Mouse (Mus musculus) brown adipose tissue, adult 24 weeks (tissue): ENCODE results near the gene Taf3. TPM values are rescaled to one million over a fixed set of nuclear protein-coding genes. Genes with fewer than 3 reads are reported as not detected.

Experiments used
- H3K27ac ChIP-seq: fragments of 200-500 bp; replicated peaks from 2 replicates; pipeline ENCODE4 v1.5.1; 2012; ENCODE audit warnings: low read depth, mild to moderate bottlenecking, low read length
- H3K4me1 ChIP-seq: fragments of 200-500 bp; 2 replicates; pipeline ENCODE4 v1.6.1; 2012; ENCODE audit warnings: low read length, mixed read lengths; ENCODE audit not compliant: control insufficient read depth, insufficient read depth, insufficient read length
- H3K4me3 ChIP-seq: fragments of 200-500 bp; 2 replicates; pipeline ENCODE4 v1.5.1; 2012; ENCODE audit warnings: low read depth, mild to moderate bottlenecking, low read length, moderate library complexity; ENCODE audit not compliant: insufficient read depth
- polyA plus RNA-seq: library from polyadenylated mRNA; stranded (reverse); fragments of >200 nt; gene quantifications from 2 replicates; pipeline ENCODE4 v1.2.4, GENCODE M21; 2012; ENCODE audit not compliant: missing spikeins, insufficient read depth, insufficient read length

Gene Taf3
- polyA plus RNA-seq, 1 experiment, result 6.9 TPM

DNA sequence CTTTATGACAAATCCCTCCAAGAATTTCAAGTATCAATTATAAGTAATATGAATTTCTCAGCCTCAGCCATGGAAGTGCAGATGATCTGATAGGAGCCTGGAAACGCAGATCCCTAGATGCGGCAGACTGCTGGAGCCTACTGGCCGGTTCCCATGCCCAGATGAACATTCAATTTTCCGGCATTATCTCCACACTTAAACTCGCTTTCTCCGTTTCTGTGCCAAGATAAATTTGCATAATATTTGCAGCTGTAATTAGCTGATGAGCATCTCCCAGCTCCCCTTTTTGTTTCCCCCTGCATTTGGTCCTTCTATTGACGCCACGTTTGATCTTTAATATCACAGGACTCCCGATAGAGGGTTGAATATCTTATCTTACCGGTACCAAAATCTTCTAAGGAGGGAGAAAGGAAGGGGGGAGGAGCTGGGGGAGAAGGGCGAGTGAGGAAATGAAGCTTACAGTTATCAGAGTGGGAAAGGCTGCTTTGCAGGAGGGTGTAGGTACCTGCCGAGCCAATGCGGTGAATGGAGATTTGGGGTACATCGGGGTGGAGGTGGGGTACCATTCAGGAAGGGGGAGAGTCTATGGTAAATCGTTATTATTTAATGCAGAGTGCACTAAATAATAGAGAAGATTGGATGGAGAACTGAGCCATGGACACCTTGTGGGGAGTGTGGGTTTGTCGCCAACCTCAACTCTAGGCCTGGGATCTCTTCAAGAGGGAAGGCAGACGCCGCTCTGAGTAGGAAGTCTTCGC lies 153.4 kb downstream of the Taf3 start:
- no peaks in the 10 kb centered on the region for H3K4me1 ChIP-seq
- H3K4me3 ChIP-seq, result no peak overlapping the region
- H3K27ac ChIP-seq, result no peak overlapping the region

GRCm38 (mm10) chr2:9893272-9893953 lies 155.0 kb downstream of the Taf3 start:
- no peaks in the 10 kb centered on the region for H3K4me1 ChIP-seq
- H3K4me3 ChIP-seq, result no peak overlapping the region
- H3K27ac ChIP-seq, result no peak overlapping the region

GRCm38 (mm10) chr2:9892541-9892940 lies 155.9 kb downstream of the Taf3 start:
- Histone ChIP-seq H3K4me1 (no peaks in the 10 kb centered on the region), H3K27ac (no peak overlapping the region), H3K4me3 (no peak overlapping the region)

GRCm38 (mm10) chr2:9890906-9891305 lies 157.5 kb downstream of the Taf3 start:
- H3K4me1 ChIP-seq, result no peaks in the 10 kb centered on the region
- H3K27ac ChIP-seq, result no peak overlapping the region

DNA sequence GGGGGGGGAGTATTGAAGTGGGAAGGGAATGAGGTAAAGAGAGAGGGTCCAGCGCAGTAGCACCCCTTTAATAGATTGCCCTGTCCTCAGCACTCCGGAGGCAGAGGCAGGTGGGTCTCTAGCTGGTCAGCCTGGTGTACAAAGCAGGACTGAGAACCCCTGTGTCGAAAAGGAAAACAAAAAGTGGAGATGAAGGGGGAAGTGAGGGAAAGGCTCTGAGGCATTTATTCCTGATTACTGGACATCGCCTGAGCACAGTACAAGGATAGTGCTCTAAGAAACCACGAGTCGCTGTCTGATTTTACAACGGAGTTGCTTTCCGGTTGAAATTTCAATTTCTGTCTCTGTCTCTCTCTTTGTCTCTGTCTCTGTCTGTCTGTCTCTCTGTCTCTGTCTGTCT lies 158.1 kb downstream of the Taf3 start:
- H3K4me3 ChIP-seq, result no peak overlapping the region
- no peak overlapping the region for H3K27ac ChIP-seq

More at GRCm38 (mm10) chr2:9890906-9891305, 157.5 kb downstream of the Taf3 start:
- H3K4me3 ChIP-seq, result no peak overlapping the region

DNA sequence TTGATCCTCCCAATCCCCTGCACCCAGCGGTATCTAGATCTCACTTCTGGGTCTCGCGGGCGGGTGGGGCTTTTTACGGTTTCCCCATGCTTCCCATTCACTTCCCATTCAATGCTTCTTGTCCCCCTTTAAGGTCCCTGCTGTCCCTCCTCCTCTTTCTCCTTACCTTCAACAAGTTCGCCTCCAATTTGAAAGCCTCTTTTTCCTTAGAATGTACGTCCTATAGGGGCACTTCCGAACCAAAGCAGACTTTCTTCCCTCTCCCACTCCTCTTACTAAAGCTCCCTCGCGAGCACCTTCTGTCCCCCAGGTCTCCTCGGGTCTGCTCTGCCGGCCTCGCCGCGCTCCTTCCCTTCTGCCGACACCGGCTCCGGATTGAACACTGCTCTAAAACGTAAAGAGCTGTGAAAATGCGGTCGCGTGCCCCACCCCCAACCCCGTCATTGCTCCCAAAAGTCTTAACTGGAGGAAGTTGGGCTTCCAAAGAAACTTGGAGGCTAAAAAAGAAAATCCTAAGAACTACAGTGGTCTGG lies 158.7 kb downstream of the Taf3 start, which contains the start of gene Gata3:
Gene Gata3 (minus strand): TSS at position 384 of the 533 bp plus-strand sequence.
- no peaks in the 10 kb centered on the region for H3K4me1 ChIP-seq
- no peak within 1 kb of the TSS for H3K27ac ChIP-seq
- H3K4me3 ChIP-seq, result no peak within 1 kb of the TSS

More for the DNA sequence above, 158.1 kb downstream of the Taf3 start:
- H3K4me1 ChIP-seq, result no peaks in the 10 kb centered on the region

GRCm38 (mm10) chr2:9888913-9889650 lies 159.3 kb downstream of the Taf3 start, which contains the start of gene 9230102O04Rik:
Gene 9230102O04Rik (minus strand): TSS chr2:9889540.
- no peak within 1 kb of the TSS for H3K4me3 ChIP-seq
- H3K27ac ChIP-seq, result no peak within 1 kb of the TSS
- H3K4me1 ChIP-seq, result no peaks in the 10 kb centered on the region

DNA sequence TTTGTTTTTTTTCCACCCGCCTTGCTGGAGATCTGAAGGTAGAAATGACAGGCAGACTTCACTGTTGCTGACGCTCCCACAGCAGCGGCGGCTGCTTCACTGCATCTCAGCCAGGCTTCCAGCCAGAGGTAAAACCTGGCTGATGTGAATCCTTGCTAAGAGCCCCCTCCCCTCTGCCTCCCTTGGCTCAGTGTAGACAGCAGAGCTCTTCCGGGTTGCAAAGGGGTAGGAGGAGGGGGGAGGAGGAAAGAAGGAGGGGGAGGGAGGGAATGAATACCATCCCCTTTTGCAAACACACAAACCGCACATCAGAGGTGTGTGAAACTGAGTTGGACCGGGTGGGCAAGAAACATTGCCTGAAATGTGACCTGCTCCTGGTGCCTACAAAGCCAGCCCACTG lies 160.8 kb downstream of the Taf3 start:
- Histone ChIP-seq H3K27ac (no peak overlapping the region), H3K4me1 (no peaks in the 10 kb centered on the region), H3K4me3 (no peak overlapping the region)

DNA sequence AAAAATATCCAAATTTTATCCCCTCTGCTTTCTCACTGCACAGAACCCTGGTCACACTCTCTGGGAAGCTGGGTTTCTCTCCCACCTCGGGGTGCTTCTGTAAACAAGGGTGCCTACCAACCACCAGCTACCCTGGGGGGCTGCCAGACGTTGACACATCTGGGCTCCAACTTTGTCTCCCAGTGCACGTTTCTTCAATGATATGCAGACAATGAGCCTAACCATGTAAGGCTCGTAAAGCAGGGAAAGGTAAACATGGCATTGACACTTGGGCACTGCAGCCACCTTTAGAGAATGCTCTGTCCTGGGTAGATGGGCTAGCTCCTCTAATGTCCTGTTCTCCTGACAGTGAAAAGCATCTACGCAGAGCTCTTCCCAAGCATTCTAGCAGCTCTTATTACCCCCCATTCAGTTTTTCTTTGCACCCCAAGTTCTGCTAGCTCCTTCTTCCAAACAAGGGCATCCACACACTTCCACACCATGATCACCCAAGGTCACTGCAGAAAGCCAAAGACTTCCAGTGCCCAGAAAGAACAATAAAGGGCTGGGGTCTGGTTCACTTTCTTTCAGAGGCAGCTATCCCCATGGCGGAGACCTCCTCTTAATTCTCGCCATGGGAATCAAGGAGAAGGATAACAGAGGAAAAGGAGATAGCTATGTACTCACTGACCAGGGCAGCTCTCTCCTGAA lies 161.3 kb downstream of the Taf3 start:
- no peak overlapping the region for H3K27ac ChIP-seq
- no peak overlapping the region for H3K4me3 ChIP-seq
- H3K4me1 ChIP-seq, result no peaks in the 10 kb centered on the region

GRCm38 (mm10) chr2:9886031-9886430 lies 162.4 kb downstream of the Taf3 start:
- H3K4me3 ChIP-seq, result no peak overlapping the region
- no peak overlapping the region for H3K27ac ChIP-seq
- H3K4me1 ChIP-seq, result no peaks in the 10 kb centered on the region

GRCm38 (mm10) chr2:9885217-9885770 lies 163.1 kb downstream of the Taf3 start:
- H3K27ac ChIP-seq, result no peak overlapping the region
- H3K4me1 ChIP-seq, result no peaks in the 10 kb centered on the region
- H3K4me3 ChIP-seq, result no peak overlapping the region

GRCm38 (mm10) chr2:9884533-9885216 lies 163.7 kb downstream of the Taf3 start:
- no peaks in the 10 kb centered on the region for H3K4me1 ChIP-seq
- H3K4me3 ChIP-seq, result no peak overlapping the region
- no peak overlapping the region for H3K27ac ChIP-seq

- Histone ChIP-seq H3K4me3 (peak overlapping the region; percentile 43), H3K4me1 (no peaks in the 10 kb centered on the region), H3K27ac (no peak overlapping the region)
Measured at GRCm38 (mm10) chr2:9883803-9884532, 164.4 kb downstream of the Taf3 start.
